Mouse (Mus musculus) liver, postnatal 0 days (tissue): ENCODE data around the gene Tnk2.

Experiments
- CTCF ChIP-seq: sonication (generic); IDR thresholded peaks from 2 replicates; pipeline ENCODE4 v1.5.1; 2016; ENCODE audit warnings: antibody characterized with exemption, low read depth
- EP300 ChIP-seq: IDR thresholded peaks from 2 replicates; pipeline ENCODE4 v1.6.1; 2016; ENCODE audit warnings: antibody characterized with exemption, low read depth, mild to moderate bottlenecking

- no peak for TF ChIP-seq CTCF
- no peak for TF ChIP-seq EP300
Measured at GRCm38 (mm10) chr16:32709116-32709515, 65.4 kb downstream of the Tnk2 start.
